Mouse (Mus musculus) small intestine, adult 2 months (tissue): Measurements from ENCODE around the gene Aff4. TPM values are rescaled to one million over a fixed set of nuclear protein-coding genes. Genes with fewer than 3 reads are reported as not detected.
"Not testable (repeated sequence)": the region's sequence is repeated elsewhere in the genome, so short reads cannot be mapped to it uniquely, and the experiment has no call there.

Source experiments
- H3K27ac ChIP-seq: fragments of 200-500 bp; 2 replicates; pipeline ENCODE4 v1.5.1; 2012; ENCODE audit warnings: low read depth, low read length, control low read depth, inconsistent platforms; ENCODE audit not compliant: insufficient read depth
- H3K27me3 ChIP-seq: fragments of 200-500 bp; 2 replicates; pipeline ENCODE4 v1.6.1; 2012; ENCODE audit warnings: mild to moderate bottlenecking, moderate library complexity, low read length, inconsistent platforms; ENCODE audit not compliant: control insufficient read depth, insufficient read depth
- H3K36me3 ChIP-seq: fragments of 200-500 bp; 2 replicates; pipeline ENCODE4 v1.6.1; 2012; ENCODE audit warnings: mild to moderate bottlenecking, low read length, control low read depth, inconsistent platforms; ENCODE audit not compliant: control insufficient read depth, insufficient read depth
- H3K4me1 ChIP-seq: fragments of 200-500 bp; 2 replicates; pipeline ENCODE4 v1.6.1; 2012; ENCODE audit warnings: low read length, inconsistent platforms, mixed read lengths; ENCODE audit not compliant: control insufficient read depth, insufficient read depth, insufficient read length
- H3K4me3 ChIP-seq: fragments of 200-500 bp; 2 replicates; pipeline ENCODE4 v1.5.1; 2012; ENCODE audit warnings: low read depth, mild to moderate bottlenecking, control low read depth, inconsistent platforms, low read length, moderate library complexity
- CTCF ChIP-seq: fragments of 200-500 bp; IDR thresholded peaks from 2 replicates; pipeline ENCODE4 v1.5.1; 2012; ENCODE audit warnings: low read depth, mild to moderate bottlenecking, control low read depth, inconsistent platforms, low read length, moderate library complexity, mixed read lengths; ENCODE audit not compliant: insufficient replicate concordance, insufficient read length; ENCODE audit errors: extremely low read depth
- POLR2A ChIP-seq: fragments of 200-500 bp; IDR thresholded peaks from 2 replicates; pipeline ENCODE4 v1.6.1; 2012; ENCODE audit warnings: low read depth, mild to moderate bottlenecking, control low read depth, inconsistent platforms, low read length, moderate library complexity
- WGBS: fragments of 180-500 bp; shearing (Covaris S2); methylation state at CpG from one replicate; pipeline ENCODE4 v1.1.7; 2018; 5-methylcytosine and 5-hydroxymethylcytosine counted together
- polyA plus RNA-seq: library from polyadenylated mRNA; depleted of rRNA; stranded (reverse); fragments of >200 nt; gene quantifications from 2 replicates; pipeline ENCODE4 v1.2.3, GENCODE M21; 2012

Aff4 gene
- polyA plus RNA-seq, 1 experiment, result 6.6 TPM

GRCm38 (mm10) chr11:53337684-53338083, 12.9 kb upstream of the Aff4 start:
- WGBS, result 84% methylated on average over 8 of the region's 8 CpGs

GRCm38 (mm10) chr11:53341019-53341418, 9.6 kb upstream of the Aff4 start:
- not testable (repeated sequence) for H3K36me3 ChIP-seq, H3K27ac ChIP-seq, H3K27me3 ChIP-seq, H3K4me3 ChIP-seq, H3K4me1 ChIP-seq
- WGBS, result 27% methylated on average over 10 of the region's 10 CpGs

More at GRCm38 (mm10) chr11:53337684-53338083, 12.9 kb upstream of the Aff4 start:
- no peaks in the 10 kb centered on the region; the same call in none of the 2 replicates for H3K4me1 ChIP-seq
- TF ChIP-seq POLR2A (no peak), CTCF (no peak)
- H3K27me3 ChIP-seq, result no peaks in the 10 kb centered on the region
- H3K36me3 ChIP-seq, result no peaks in the 10 kb centered on the region; the same call in 1 of the 2 replicates
- no peak overlapping the region for H3K27ac ChIP-seq
- H3K4me3 ChIP-seq, result no peak overlapping the region

- H3K27me3 ChIP-seq, result no peaks in the 10 kb centered on the region
- no peak overlapping the region for H3K27ac ChIP-seq
- no peak for TF ChIP-seq POLR2A
- no peak for TF ChIP-seq CTCF
- H3K36me3 ChIP-seq, result no peaks in the 10 kb centered on the region
- 59% methylated on average over 5 of the region's 5 CpGs for WGBS
- H3K4me1 ChIP-seq, result no peaks in the 10 kb centered on the region; the same call in none of the 2 replicates
- H3K4me3 ChIP-seq, result no peak overlapping the region
Measured at GRCm38 (mm10) chr11:53342711-53343110, 7.9 kb upstream of the Aff4 start.

- TF ChIP-seq POLR2A (no peak), CTCF (no peak)
- WGBS, result 33% methylated on average over 5 of the region's 5 CpGs
- Histone ChIP-seq H3K4me3 (no peak overlapping the region), H3K4me1 (peaks cover 5% of the 10 kb centered on the region), H3K27me3 (no peaks in the 10 kb centered on the region), H3K36me3 (no peaks in the 10 kb centered on the region), H3K27ac (no peak overlapping the region)
Measured at GRCm38 (mm10) chr11:53345328-53345727, 5.3 kb upstream of the Aff4 start.

GRCm38 (mm10) chr11:53345738-53346137, 4.9 kb upstream of the Aff4 start:
- no peaks in the 10 kb centered on the region for H3K36me3 ChIP-seq
- no peak overlapping the region for H3K27ac ChIP-seq
- no peaks in the 10 kb centered on the region for H3K27me3 ChIP-seq
- no peak overlapping the region for H3K4me3 ChIP-seq
- TF ChIP-seq CTCF (no peak), POLR2A (no peak)
- H3K4me1 ChIP-seq, result peaks cover 5% of the 10 kb centered on the region
- WGBS, result 67% methylated on average over 2 of the region's 2 CpGs

- H3K36me3 ChIP-seq, result 0 out of 2 replicates have a peak, but pooled peaks cover 2% of the 10 kb centered on the region
- peak overlapping the region; percentile 94 for H3K4me3 ChIP-seq
- TF ChIP-seq CTCF, result no peak
- TF ChIP-seq POLR2A, result no peak
- no peaks in the 10 kb centered on the region for H3K27me3 ChIP-seq
- H3K4me1 ChIP-seq, result peaks cover 5% of the 10 kb centered on the region
- H3K27ac ChIP-seq, result peak overlapping the region; percentile 98
- WGBS, result under 1% methylated on average over 35 of the region's 35 CpGs
Measured at GRCm38 (mm10) chr11:53351224-53351942, 750 bp downstream of the Aff4 start.

GRCm38 (mm10) chr11:53351943-53352590, 1.4 kb downstream of the Aff4 start:
- 4% methylated on average over 14 of the region's 14 CpGs for WGBS
- TF ChIP-seq POLR2A, result no peak
- no peak for TF ChIP-seq CTCF

More at GRCm38 (mm10) chr11:53351943-53352590, 1.4 kb downstream of the Aff4 start:
- Histone ChIP-seq H3K27me3 (no peaks in the 10 kb centered on the region), H3K27ac (peak overlapping the region; percentile 48), H3K36me3 (0 out of 2 replicates have a peak, but pooled peaks cover 5% of the 10 kb centered on the region), H3K4me3 (peak overlapping the region; percentile 94), H3K4me1 (peaks cover 5% of the 10 kb centered on the region)
